Mouse (Mus musculus): ENCODE results near the gene Ggct. TPM values are rescaled to one million over a fixed set of nuclear protein-coding genes. Genes with fewer than 3 reads are reported as not detected.

The Ggct gene
- total RNA-seq, 1 experiment, result 25.4 TPM

- Histone ChIP-seq H3K27ac (ENCODE audit: insufficient read depth, low read depth, low read length, poor library complexity, severe bottlenecking) (no peak overlapping the region), H3K4me1 (ENCODE audit: control insufficient read depth in 2 of 2, insufficient read depth in 2 of 2, low read length in 2 of 2, poor library complexity in 1 of 2) (peaks cover 1 to 6% of the 10 kb centered on the region in 2 experiments; a peak in 1 of 4 replicates), H3K36me3 (ENCODE audit: control insufficient read depth, insufficient read depth, low read length, poor library complexity, severe bottlenecking) (no peaks in the 10 kb centered on the region), H3K9ac (ENCODE audit: insufficient read depth, low read depth, low read length, poor library complexity, severe bottlenecking) (no peak overlapping the region), H3K4me3 (ENCODE audit: insufficient read depth in 1 of 2, low read depth in 1 of 2, low read length in 2 of 2, poor library complexity in 1 of 2, severe bottlenecking in 1 of 2) (no peak overlapping the region), H3K9me3 (ENCODE audit: control insufficient read depth, insufficient read depth, low read depth, low read length) (no peaks in the 10 kb centered on the region)
- in situ Hi-C loops (cut with MboI; ENCODE audit: low sequenced_read_pairs in 2 of 2, unreplicated experiment in 2 of 2), result no loop called here
- DNase-seq (ENCODE audit: low read depth, low spot score), result no peak
- no peak for TF ChIP-seq HCFC1 (IDR thresholded peaks at IDR 0.05; ENCODE audit: borderline replicate concordance, insufficient read depth, low read length)
- no peak for TF ChIP-seq ZC3H11A (IDR thresholded peaks at IDR 0.05; ENCODE audit: borderline replicate concordance, low read depth, low read length)
- TF ChIP-seq ZNF384 (IDR thresholded peaks at IDR 0.05; ENCODE audit: low read depth, low read length), result no peak
- TF ChIP-seq CHD2 (IDR thresholded peaks at IDR 0.05; ENCODE audit: low read depth, low read length), result no peak
- TF ChIP-seq MAFK (IDR thresholded peaks at IDR 0.05; ENCODE audit: insufficient read depth, low read depth, low read length), result no peak
Measured at GRCm38 (mm10) chr6:54964755-54965154, 28.0 kb downstream of the Ggct start.

DNA sequence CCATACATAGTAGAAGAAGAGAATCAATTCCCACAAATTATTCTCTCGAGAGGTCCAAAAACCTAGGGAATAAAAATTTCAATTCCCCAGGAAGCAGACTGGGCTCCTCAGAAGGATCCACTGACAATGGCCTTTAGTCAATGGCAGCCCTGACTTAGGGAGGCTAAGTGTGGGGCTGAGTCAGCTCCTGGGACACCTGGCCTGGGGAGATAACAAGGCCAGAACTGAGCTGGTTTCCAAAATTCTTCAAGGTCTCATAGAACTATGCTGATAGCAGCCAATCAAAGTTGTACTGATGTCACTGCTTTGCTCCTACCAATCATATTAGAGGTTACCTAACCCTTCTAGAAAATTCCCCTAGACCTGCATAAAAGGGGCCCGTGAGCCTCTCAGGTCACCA, 29.2 kb downstream of the Ggct start:
- Histone ChIP-seq H3K4me1 (ENCODE audit: control insufficient read depth in 2 of 2, insufficient read depth in 2 of 2, low read length in 2 of 2, poor library complexity in 1 of 2) (peaks cover 1 to 6% of the 10 kb centered on the region in 2 experiments; a peak in 1 of 4 replicates), H3K9me3 (ENCODE audit: control insufficient read depth, insufficient read depth, low read depth, low read length) (no peaks in the 10 kb centered on the region), H3K9ac (ENCODE audit: insufficient read depth, low read depth, low read length, poor library complexity, severe bottlenecking) (no peak overlapping the region), H3K27ac (ENCODE audit: insufficient read depth, low read depth, low read length, poor library complexity, severe bottlenecking) (no peak overlapping the region), H3K36me3 (ENCODE audit: control insufficient read depth, insufficient read depth, low read length, poor library complexity, severe bottlenecking) (no peaks in the 10 kb centered on the region), H3K4me3 (ENCODE audit: insufficient read depth in 1 of 2, low read depth in 1 of 2, low read length in 2 of 2, poor library complexity in 1 of 2, severe bottlenecking in 1 of 2) (no peak overlapping the region)
- in situ Hi-C loops (cut with MboI; ENCODE audit: low sequenced_read_pairs in 2 of 2, unreplicated experiment in 2 of 2), result no loop called here
- no peak for TF ChIP-seq HCFC1 (IDR thresholded peaks at IDR 0.05; ENCODE audit: borderline replicate concordance, insufficient read depth, low read length)
- no peak for TF ChIP-seq MAFK (IDR thresholded peaks at IDR 0.05; ENCODE audit: insufficient read depth, low read depth, low read length)
- TF ChIP-seq ZNF384 (IDR thresholded peaks at IDR 0.05; ENCODE audit: low read depth, low read length), result no peak
- TF ChIP-seq ZC3H11A (IDR thresholded peaks at IDR 0.05; ENCODE audit: borderline replicate concordance, low read depth, low read length), result no peak
- TF ChIP-seq CHD2 (IDR thresholded peaks at IDR 0.05; ENCODE audit: low read depth, low read length), result no peak
- DNase-seq (ENCODE audit: low read depth, low spot score), result no peak

GRCm38 (mm10) chr6:54957655-54958054, 35.1 kb downstream of the Ggct start:
- TF ChIP-seq HCFC1 (IDR thresholded peaks at IDR 0.05; ENCODE audit: borderline replicate concordance, insufficient read depth, low read length), result no peak
- TF ChIP-seq CHD2 (IDR thresholded peaks at IDR 0.05; ENCODE audit: low read depth, low read length), result no peak
- TF ChIP-seq ZC3H11A (IDR thresholded peaks at IDR 0.05; ENCODE audit: borderline replicate concordance, low read depth, low read length), result no peak
- TF ChIP-seq ZNF384 (IDR thresholded peaks at IDR 0.05; ENCODE audit: low read depth, low read length), result no peak
- TF ChIP-seq MAFK (IDR thresholded peaks at IDR 0.05; ENCODE audit: insufficient read depth, low read depth, low read length), result no peak
- H3K4me3 ChIP-seq (ENCODE audit: insufficient read depth in 1 of 2, low read depth in 1 of 2, low read length in 2 of 2, poor library complexity in 1 of 2, severe bottlenecking in 1 of 2), result no peak overlapping the region
- H3K9me3 ChIP-seq (ENCODE audit: control insufficient read depth, insufficient read depth, low read depth, low read length), result peaks cover 4% of the 10 kb centered on the region; the same call in 1 of the 2 replicates
- no peak overlapping the region for H3K9ac ChIP-seq (ENCODE audit: insufficient read depth, low read depth, low read length, poor library complexity, severe bottlenecking)
- H3K27ac ChIP-seq (ENCODE audit: insufficient read depth, low read depth, low read length, poor library complexity, severe bottlenecking), result no peak overlapping the region
- DNase-seq (ENCODE audit: low read depth, low spot score), result no peak
- H3K36me3 ChIP-seq (ENCODE audit: control insufficient read depth, insufficient read depth, low read length, poor library complexity, severe bottlenecking), result no peaks in the 10 kb centered on the region; the same call in 1 of the 2 replicates
- no peaks in the 10 kb centered on the region for H3K4me1 ChIP-seq (ENCODE audit: control insufficient read depth in 2 of 2, insufficient read depth in 2 of 2, low read length in 2 of 2, poor library complexity in 1 of 2)
- in situ Hi-C loops (cut with MboI; ENCODE audit: low sequenced_read_pairs in 2 of 2, unreplicated experiment in 2 of 2), result no loop called here

DNA sequence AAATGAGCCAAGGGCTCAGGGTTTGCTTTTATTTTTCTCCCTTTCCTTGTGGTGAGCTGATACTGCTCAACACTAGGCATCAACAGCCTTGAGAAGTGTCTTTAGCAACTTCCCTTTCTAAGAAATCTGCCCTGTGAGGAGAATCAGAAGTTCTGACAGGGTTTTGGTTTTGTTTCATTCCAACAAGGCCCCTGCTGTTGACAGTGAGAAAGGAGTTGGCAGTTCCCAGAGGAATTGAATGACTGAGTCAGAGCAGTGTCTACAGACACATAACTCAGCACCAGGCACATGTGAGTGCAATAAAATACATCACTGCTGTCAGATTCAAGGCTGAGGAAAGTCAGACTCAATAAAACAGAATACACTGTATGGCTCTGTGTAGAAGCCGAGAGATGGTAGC, 36.3 kb downstream of the Ggct start:
- in situ Hi-C loops (cut with MboI; ENCODE audit: low sequenced_read_pairs in 2 of 2, unreplicated experiment in 2 of 2), result no loop called here

More for the DNA sequence above, 36.3 kb downstream of the Ggct start:
- H3K9me3 ChIP-seq (ENCODE audit: control insufficient read depth, insufficient read depth, low read depth, low read length), result peaks cover 10% of the 10 kb centered on the region
- no peak overlapping the region for H3K4me3 ChIP-seq (ENCODE audit: insufficient read depth in 1 of 2, low read depth in 1 of 2, low read length in 2 of 2, poor library complexity in 1 of 2, severe bottlenecking in 1 of 2)
- H3K4me1 ChIP-seq (ENCODE audit: control insufficient read depth in 2 of 2, insufficient read depth in 2 of 2, low read length in 2 of 2, poor library complexity in 1 of 2), result no peaks in the 10 kb centered on the region
- no peak overlapping the region for H3K9ac ChIP-seq (ENCODE audit: insufficient read depth, low read depth, low read length, poor library complexity, severe bottlenecking)
- no peak for TF ChIP-seq MAFK (IDR thresholded peaks at IDR 0.05; ENCODE audit: insufficient read depth, low read depth, low read length)
- no peak for TF ChIP-seq ZC3H11A (IDR thresholded peaks at IDR 0.05; ENCODE audit: borderline replicate concordance, low read depth, low read length)
- TF ChIP-seq CHD2 (IDR thresholded peaks at IDR 0.05; ENCODE audit: low read depth, low read length), result no peak
- no peak for TF ChIP-seq ZNF384 (IDR thresholded peaks at IDR 0.05; ENCODE audit: low read depth, low read length)
- no peak for TF ChIP-seq HCFC1 (IDR thresholded peaks at IDR 0.05; ENCODE audit: borderline replicate concordance, insufficient read depth, low read length)
- DNase-seq (ENCODE audit: low read depth, low spot score), result no peak
- no peak overlapping the region for H3K27ac ChIP-seq (ENCODE audit: insufficient read depth, low read depth, low read length, poor library complexity, severe bottlenecking)
- no peaks in the 10 kb centered on the region; the same call in 1 of the 2 replicates for H3K36me3 ChIP-seq (ENCODE audit: control insufficient read depth, insufficient read depth, low read length, poor library complexity, severe bottlenecking)

Data from ES-E14 (cell line).